Mouse (Mus musculus): ENCODE results near the gene Gp1bb.

The Gp1bb gene

GRCm38 (mm10) chr16:18598006-18598405 is 24.2 kb downstream of the Gp1bb start:
- no peak for DNase-seq

DNA sequence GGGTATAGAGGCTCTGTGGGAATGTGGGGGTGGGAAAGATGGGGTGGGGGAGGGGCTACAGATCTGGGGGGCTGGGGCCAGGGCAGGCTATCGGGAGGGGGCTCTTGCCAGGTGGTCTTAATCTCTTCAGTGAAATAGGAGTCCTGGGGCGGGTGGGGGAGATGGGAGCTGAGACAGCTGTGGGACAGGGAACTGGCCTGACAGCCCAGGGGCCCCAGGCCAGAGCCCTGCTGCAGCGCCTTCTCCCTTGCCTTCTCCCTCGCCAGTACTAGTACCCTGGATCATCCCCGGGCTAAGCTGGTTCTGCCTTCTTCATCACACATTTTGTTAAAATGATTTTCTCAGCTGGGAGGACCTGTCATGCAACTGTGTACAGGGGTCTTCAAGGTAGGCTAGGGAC is 25.9 kb downstream of the Gp1bb start:
- no peak for DNase-seq

DNA sequence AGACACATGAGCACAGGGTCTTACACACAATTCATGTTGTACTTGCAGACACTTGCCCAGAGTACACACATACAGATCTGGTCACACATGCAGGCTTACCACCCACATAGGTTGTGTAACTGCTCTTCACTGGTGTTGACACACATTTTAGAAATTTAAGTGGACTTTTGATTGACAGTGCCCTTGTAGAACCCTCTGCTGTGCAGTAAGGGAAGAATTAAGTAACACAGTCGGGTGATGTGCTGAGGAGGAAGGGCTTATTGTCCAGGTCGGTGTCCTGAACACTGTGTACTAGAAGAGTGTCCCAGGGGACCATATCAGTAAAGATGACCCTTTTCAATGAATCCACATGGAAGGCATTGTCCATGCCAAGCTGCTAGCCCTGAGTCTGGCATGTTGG is 28.3 kb downstream of the Gp1bb start:
- DNase-seq, result no peak

DNA sequence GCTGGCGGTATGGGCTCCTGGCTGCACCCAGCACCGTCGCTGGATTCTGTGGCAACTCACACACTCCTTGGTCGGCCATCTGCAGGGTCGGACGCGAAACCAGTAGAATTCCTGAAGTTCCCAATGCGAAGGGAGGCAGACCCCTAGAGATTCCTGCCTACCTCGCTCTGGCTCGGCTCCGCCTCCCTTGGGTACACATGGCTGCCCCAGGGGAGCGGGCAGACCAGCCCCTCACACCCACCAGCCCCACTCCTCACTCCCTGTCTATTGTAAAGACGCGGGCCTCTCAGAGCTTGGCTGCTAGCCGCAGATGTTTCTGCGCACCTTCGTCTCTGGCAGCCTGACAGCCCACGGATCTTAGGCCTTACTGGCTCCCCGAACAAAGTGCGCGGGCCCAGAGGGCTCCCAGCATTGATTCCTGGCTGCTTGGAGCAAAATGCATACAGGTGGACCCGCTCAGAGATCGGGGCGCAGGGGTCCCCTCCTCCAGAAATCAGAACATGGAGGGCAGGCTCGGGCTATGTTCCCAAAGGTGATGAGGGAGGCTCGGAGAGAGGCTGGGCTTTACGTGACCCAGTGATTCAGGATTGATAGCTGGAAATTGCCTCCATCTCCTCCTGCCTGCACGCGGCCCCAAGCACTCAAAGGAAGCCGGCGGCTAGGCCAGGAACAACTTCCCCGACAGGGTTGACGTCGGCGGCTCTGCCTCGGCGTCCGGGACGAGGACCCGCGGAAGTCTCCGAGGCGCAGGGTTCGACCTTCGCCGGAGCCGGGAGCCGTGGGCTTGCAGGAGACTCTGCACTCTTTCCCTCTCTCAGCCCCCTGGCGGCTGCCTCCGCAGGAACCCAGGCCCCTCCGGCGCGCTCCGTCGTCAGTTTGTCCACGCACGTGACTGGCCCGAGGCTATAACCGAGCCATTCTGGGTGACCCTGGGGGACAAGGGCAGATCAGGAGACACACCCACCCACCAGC is 30.9 kb downstream of the Gp1bb start:
- DNase-seq, result no peak

DNA sequence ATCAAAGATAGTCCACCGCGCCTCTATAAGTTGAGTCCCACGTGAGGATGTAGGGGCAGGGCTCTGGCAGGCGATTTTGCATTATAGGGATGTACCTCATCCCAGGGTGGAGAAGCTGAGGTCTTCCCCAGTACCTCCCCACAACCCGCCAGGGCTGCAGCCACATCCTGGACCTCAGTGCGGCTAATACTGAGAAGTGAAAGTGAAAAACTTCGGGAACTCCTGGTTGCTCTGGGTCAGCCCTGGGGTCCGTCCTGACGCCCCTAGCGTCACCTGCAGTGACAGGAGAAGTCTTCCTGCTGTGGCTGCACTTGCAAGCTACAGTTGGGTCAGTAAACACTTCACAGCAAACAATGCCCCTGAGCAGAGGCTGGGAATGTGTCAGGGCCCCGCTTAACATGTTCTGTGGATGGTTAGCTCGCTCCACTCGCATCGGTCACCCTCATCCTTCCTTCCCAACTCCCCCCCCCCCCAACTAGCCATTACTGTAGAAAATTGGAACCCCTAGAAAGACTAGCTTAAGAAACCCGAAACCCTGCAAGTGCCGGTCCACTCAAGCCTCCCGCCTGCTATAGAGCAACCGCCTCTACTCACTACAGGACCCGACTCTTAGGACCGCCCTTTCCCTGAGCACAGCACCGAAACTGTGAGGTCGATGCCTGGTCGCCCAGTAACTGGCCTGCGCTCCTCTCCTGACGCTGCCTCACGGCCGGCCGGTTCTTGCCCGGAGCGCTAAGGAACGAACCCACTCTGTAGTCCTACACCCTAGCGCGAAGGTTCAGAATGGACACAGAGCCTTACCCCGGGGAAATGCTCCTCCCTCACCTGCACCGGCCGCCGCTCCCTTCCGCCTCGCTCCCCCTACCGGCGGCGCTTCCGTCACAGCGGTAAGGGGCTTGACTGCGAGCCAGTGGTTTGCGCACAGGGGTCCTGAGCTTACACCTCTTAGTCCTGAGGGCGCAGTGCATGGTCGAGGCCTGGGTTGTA is 32.1 kb downstream of the Gp1bb start, which contains the start of gene Tbx1:
TSS of gene Tbx1 (minus strand) at position 868 of the 987 bp plus-strand sequence.
- peak; percentile 19 to 40 for DNase-seq

DNA sequence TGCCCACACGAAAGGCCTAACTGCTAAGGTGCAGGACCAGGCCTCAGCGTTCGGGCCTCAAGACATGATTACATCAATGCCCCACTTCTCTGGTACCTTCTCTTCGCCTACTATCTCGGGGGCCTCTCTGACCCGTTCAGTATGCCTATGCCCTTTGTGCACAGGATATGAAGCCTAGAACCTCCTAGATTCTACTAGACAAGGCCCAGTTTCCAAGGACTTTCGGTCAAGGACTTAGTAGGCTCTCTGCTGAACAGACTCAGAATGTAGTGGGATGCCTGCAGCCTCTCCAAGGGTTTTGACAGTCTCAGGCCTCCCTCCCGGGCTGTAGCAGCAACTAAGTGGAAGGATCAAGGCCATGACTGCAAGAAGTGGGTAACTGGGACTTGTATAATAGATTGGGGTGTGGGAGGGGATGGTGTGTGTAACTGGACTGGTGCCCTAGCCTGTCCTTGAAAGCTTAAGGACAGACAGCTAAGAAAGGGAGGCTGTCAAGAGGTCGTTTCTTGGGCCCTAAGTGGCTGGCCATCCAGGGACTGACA is 33.1 kb downstream of the Gp1bb start:
- DNase-seq, result no peak

DNA sequence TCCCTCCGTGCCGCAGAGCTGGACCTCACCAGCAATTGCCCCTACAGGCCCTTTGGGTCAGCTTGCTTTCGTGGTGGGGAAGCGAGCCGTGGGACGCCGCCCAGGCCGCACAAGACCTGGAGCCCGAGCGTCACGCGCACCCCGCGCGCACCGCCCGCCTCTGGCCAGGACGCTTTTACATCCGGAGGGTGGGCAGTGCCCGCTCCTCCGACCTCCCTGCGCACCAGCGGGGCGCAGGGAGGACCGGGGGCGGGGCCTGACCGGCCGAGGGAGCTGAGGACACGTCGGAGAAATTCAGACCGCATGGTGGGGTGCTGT is 33.5 kb downstream of the Gp1bb start:
- DNase-seq, result no peak

GRCm38 (mm10) chr16:18587847-18588737 is 34.1 kb downstream of the Gp1bb start:
- DNase-seq, result no peak

- DNase-seq, result no peak
Measured at GRCm38 (mm10) chr16:18586906-18587546, 35.2 kb downstream of the Gp1bb start.

DNA sequence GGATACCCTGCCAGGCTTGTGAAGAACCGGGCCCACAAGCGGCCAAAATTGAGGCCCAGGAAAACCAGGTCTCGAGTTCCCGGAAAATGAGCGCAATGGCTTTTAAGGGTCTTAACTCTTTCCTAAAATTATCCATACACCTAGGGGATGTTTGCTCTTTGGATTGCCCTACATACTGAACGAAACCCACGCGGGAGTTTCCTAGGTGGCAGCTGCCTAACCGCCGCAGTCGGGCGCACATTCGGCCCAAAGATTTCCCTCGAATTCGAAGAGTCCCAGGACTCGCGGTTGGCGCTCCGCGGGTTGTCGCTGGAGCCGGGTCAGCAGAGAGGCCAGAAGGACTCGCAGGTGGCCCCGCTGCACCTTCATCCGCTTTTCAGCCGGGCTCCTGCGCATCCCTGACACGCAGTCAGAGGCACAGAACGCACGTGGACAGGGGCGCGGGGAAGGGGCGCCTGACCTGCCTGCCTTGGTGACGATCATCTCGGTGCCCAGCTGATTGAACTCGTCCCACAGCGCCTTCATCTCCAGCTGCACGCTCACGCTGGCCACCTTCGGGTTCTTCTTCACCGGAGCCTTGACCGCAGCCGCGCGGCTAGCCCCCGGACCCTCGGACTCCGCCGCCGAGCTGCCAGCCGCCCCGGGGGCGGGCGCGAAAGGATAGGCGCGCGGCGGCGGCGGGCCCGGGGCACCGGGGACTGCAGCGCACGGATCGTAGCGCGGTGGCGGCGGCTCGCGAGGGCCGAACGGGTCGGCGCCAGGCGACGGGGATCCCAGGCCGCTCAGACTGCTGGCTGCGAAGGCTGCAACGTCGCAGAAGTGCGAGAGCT is 35.9 kb downstream of the Gp1bb start:
- no peak for DNase-seq

- no peak for DNase-seq
Measured at GRCm38 (mm10) chr16:18585676-18586075, 36.5 kb downstream of the Gp1bb start.

GRCm38 (mm10) chr16:18584901-18585510 is 37.2 kb downstream of the Gp1bb start:
- DNase-seq, result no peak

DNA sequence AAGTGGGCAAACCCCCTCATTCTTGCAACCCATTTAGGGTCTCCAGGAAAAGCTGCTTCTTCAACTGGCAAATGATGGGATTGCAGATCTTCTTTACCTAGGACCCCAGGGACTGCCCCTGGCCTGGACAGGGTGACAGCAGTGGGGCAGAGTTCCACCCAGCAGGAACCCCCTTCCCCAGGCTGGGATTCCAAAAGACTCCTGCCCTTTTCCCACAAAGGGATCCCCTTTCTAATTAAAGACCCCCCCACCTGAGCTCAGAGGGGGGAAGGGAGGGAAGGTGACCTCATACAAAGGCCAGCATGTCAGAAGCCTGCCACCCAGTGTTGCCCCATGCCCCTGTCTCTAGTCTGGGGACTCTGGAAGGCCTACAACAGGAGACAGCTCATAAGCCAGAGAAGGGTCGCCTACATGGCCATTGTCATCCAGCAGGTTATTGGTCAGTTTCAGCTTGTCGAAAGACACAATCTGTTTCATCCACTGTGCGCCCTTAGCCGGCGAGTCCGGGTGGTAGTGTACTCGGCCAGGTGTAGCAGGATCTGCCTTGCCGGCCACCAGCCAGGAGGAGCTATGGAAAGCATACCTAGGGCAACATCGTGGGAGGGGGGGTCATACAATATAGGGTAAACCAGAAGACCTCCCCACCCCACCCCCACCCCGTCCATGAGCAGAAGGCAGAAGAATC is 38.4 kb downstream of the Gp1bb start:
- no peak for DNase-seq

DNA sequence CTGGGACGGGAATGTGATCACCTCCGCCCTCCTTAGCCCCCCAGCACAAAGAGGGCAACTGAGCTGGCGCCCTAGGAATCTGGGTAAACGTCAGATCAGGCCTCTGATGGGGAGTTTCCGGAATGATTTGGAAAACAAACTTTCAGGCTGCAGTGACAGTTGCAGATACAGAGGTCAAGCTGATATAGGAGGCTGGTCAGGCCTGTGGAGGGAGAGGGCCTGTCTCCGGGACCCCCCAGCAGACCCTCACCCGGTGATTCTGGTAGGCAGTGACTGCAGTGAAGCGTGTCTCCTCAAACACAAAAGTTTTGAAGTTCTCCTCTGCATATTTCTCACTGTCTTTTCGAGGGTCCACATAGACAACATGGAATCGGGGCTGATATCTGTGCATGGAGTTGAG is 39.0 kb downstream of the Gp1bb start:
- no peak for DNase-seq

DNA sequence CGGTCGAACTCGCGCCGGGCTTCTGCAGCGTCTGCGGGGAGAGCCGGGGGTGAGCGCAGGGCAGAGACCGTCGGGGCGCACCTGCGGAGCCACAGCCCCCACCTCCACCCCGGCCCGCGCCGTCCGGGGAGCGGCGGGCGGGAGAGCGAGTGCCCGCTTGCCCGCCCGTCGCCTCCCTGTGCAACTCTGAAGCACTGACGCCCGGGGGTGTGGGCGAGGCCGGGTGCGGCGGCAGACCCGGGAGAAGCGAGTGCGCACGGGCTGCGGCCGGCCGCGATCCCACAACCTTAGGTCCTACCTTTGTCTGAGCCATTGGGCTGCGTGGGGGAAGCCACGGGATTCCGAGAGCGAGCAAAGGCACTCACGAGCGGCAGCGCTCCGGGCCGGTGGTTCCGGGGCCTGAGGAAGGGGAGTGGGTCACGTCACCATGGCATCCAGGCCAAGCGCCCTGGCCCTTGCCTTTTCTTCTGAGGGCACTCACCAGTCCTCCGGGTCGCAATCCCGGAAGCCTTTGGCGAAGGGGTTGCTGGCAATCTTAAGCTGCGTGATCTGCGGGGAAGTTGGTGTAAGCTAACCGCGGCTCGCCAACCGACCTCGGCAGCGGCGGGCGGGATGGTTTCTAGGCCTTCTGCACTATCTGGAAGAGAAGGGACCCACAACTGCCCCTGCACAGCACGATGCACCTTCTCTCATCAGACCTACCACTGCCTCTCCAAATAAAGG is 39.6 kb downstream of the Gp1bb start:
- no peak for DNase-seq

DNA sequence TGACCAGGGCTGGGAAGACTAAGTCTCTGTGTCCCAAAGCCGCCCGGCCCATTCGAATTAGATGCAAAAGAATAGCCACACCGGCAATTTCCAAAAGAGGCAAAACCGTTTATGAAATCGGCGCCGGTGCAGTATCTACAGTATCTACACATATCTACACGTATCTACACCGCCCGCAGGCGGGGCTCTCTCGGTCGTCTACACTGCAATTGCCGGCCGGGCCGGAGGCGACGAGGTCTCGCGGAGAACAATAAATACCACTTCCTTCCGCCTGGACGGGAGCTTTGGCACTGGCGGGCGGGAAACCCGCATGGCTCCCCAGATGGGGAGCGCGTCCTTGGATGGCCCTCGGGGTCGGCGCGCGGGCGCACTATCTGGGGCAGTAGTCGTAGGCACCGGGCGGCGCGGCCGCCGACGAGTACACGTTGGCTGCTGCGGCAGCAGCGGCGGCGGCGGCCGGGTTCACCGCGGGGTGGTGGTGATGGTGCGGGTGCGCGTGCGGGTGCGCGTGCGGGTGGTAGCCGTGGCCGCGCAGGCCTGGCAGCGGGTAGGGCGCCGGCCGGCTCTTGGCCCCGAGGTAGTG is 40.5 kb downstream of the Gp1bb start:
- DNase-seq, result peak in 1 of 2 experiments; percentile 19

DNA sequence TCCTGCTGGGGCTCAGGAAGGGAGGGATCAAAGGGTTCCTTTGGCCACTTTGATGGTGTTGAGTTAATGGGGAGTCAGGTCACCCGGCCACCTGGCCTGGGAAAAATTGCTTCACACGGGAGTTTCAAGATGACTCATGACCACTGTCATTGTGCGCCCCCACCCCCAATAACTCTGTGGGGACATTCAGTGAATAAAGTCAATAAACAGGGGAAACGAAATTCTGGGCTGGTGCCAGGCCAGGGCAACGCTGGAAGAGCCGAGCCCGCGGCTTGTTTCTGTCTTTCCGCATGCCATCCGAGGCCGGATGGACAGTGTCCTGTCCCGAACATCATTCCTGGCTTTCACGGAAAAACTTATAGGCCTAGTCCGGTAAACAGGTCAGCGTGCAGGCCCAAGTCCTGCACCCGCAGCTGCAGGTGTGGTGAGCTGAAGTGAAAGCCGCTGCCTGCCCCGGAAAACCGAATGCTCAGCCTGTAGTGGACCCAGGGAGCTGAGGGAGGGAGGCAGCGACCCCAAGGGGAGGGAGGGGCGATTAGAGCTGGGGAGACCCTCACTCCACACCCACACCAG is 41.1 kb downstream of the Gp1bb start:
- DNase-seq, result no peak

GRCm38 (mm10) chr16:18580389-18580788 is 41.8 kb downstream of the Gp1bb start:
- no peak for DNase-seq
